Mouse (Mus musculus) heart, embryonic 11.5 days (tissue): ENCODE data around the gene Rapgef4. TPM values are rescaled to one million over a fixed set of nuclear protein-coding genes. Genes with fewer than 3 reads are reported as not detected.

Experiments
- ATAC-seq: fragments of 200-750 bp; cut with Nextera tagmentation; replicated peaks from 2 replicates; pipeline ENCODE4 v1.8.0; 2017; ENCODE audit warnings: moderate library complexity; ENCODE audit not compliant: insufficient number of reproducible peaks, low FRiP score, low TSS enrichment
- H3K27ac ChIP-seq: fragments of 300-500 bp; sonication (generic); 2 replicates; pipeline ENCODE4 v1.5.1; 2014; ENCODE audit warnings: mild to moderate bottlenecking, low read depth, low read length
- H3K27me3 ChIP-seq: fragments of 300-500 bp; sonication (generic); 2 replicates; pipeline ENCODE4 v1.6.1; 2014; ENCODE audit warnings: mild to moderate bottlenecking, low read length, mixed read lengths; ENCODE audit not compliant: control insufficient read depth, insufficient read depth
- H3K36me3 ChIP-seq: fragments of 300-500 bp; sonication (generic); 2 replicates; pipeline ENCODE4 v1.6.1; 2014; ENCODE audit warnings: mild to moderate bottlenecking, low read length, moderate library complexity, mixed read lengths; ENCODE audit not compliant: control insufficient read depth, insufficient read depth
- H3K4me1 ChIP-seq: fragments of 300-500 bp; sonication (generic); 2 replicates; pipeline ENCODE4 v1.6.1; 2014; ENCODE audit warnings: low read length; ENCODE audit not compliant: control insufficient read depth, insufficient read depth
- H3K4me2 ChIP-seq: fragments of 300-500 bp; sonication (generic); 2 replicates; pipeline ENCODE4 v1.6.1; 2014; ENCODE audit warnings: mild to moderate bottlenecking, moderate library complexity
- H3K4me3 ChIP-seq: fragments of 300-500 bp; sonication (generic); 2 replicates; pipeline ENCODE4 v1.5.1; 2014; ENCODE audit warnings: low read depth, low read length
- H3K9ac ChIP-seq: fragments of 300-500 bp; sonication (generic); 2 replicates; pipeline ENCODE4 v1.6.1; 2014; ENCODE audit warnings: mild to moderate bottlenecking, low read depth, low read length, moderate library complexity
- H3K9me3 ChIP-seq: fragments of 300-500 bp; sonication (generic); replicated peaks from 2 replicates; pipeline ENCODE4 v1.6.1; 2016; ENCODE audit warnings: low read length; ENCODE audit not compliant: control insufficient read depth
- WGBS: fragments of 180-500 bp; shearing (Covaris S2); extraction: QIAGEN DNeasy Blood & Tissue Kit; methylation state at CpG from one replicate; pipeline ENCODE4 v1.1.7; 2014; ENCODE audit not compliant: insufficient replicate concordance; 5-methylcytosine and 5-hydroxymethylcytosine counted together
- polyA plus RNA-seq: library from polyadenylated mRNA; unstranded; fragments of >200 nt; fragmentation: Nextera tagmentation; extraction: Ambion mirVana; gene quantifications from 2 replicates; pipeline ENCODE4 v1.2.1, GENCODE M21; 2014

Gene Rapgef4
- polyA plus RNA-seq, 1 experiment from 2014 or later: 4.0 TPM

- Histone ChIP-seq H3K36me3 (no peaks in the 10 kb centered on the region), H3K27me3 (no peaks in the 10 kb centered on the region), H3K4me1 (no peaks in the 10 kb centered on the region; the same call in 1 of the 2 replicates), H3K9me3 (no peaks in the 10 kb centered on the region), H3K4me3 (no peak overlapping the region), H3K9ac (no peak overlapping the region), H3K4me2 (no peak overlapping the region), H3K27ac (no peak overlapping the region)
- 25% methylated on average over 3 of the region's 3 CpGs for WGBS
- ATAC-seq: no peak
Measured at GRCm38 (mm10) chr2:72096345-72096744, 115.3 kb downstream of the Rapgef4 start.

DNA sequence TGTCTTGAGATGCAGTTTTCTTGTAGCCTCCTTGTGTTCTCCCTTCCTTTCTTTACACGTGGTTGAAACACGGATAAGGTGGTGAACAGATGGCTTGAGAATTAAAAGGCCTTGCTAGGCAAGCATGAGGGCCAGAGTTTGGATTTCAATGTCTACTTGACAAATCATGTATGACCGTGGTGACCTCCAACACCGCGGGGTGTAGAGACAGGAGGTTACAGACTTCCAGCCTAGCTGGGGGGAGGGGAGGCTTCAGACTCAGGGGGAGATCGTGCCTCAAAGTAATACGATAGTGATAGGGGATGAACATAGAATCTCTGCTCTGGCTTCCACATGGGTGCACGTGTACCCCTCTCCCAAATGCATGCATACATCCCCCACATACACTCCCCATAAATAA lies 117.3 kb downstream of the Rapgef4 start:
- H3K36me3 ChIP-seq: no peaks in the 10 kb centered on the region
- WGBS: 89% methylated on average over 8 of the region's 8 CpGs
- no peaks in the 10 kb centered on the region for H3K27me3 ChIP-seq
- no peak overlapping the region for H3K27ac ChIP-seq
- H3K4me1 ChIP-seq: peaks cover 13% of the 10 kb centered on the region
- ATAC-seq: no peak
- H3K9ac ChIP-seq: no peak overlapping the region
- H3K4me2 ChIP-seq: no peak overlapping the region
- no peak overlapping the region for H3K4me3 ChIP-seq
- no peaks in the 10 kb centered on the region for H3K9me3 ChIP-seq

GRCm38 (mm10) chr2:72104604-72105003 lies 123.6 kb downstream of the Rapgef4 start:
- no peaks in the 10 kb centered on the region for H3K36me3 ChIP-seq
- H3K4me2 ChIP-seq: no peak overlapping the region
- no peaks in the 10 kb centered on the region for H3K9me3 ChIP-seq
- H3K4me3 ChIP-seq: no peak overlapping the region
- H3K9ac ChIP-seq: no peak overlapping the region
- WGBS: 59% methylated on average over 8 of the region's 8 CpGs
- H3K4me1 ChIP-seq: peaks cover 22% of the 10 kb centered on the region
- H3K27ac ChIP-seq: no peak overlapping the region
- H3K27me3 ChIP-seq: no peaks in the 10 kb centered on the region
- ATAC-seq: no peak

- Histone ChIP-seq H3K27me3 (no peaks in the 10 kb centered on the region), H3K36me3 (no peaks in the 10 kb centered on the region), H3K4me2 (no peak overlapping the region), H3K27ac (no peak overlapping the region), H3K4me1 (peaks cover 12% of the 10 kb centered on the region), H3K9me3 (no peaks in the 10 kb centered on the region), H3K4me3 (no peak overlapping the region), H3K9ac (no peak overlapping the region)
- no peak for ATAC-seq
- 46% methylated on average over 12 of the region's 12 CpGs for WGBS
Measured at GRCm38 (mm10) chr2:72107525-72108180, 126.6 kb downstream of the Rapgef4 start.

DNA sequence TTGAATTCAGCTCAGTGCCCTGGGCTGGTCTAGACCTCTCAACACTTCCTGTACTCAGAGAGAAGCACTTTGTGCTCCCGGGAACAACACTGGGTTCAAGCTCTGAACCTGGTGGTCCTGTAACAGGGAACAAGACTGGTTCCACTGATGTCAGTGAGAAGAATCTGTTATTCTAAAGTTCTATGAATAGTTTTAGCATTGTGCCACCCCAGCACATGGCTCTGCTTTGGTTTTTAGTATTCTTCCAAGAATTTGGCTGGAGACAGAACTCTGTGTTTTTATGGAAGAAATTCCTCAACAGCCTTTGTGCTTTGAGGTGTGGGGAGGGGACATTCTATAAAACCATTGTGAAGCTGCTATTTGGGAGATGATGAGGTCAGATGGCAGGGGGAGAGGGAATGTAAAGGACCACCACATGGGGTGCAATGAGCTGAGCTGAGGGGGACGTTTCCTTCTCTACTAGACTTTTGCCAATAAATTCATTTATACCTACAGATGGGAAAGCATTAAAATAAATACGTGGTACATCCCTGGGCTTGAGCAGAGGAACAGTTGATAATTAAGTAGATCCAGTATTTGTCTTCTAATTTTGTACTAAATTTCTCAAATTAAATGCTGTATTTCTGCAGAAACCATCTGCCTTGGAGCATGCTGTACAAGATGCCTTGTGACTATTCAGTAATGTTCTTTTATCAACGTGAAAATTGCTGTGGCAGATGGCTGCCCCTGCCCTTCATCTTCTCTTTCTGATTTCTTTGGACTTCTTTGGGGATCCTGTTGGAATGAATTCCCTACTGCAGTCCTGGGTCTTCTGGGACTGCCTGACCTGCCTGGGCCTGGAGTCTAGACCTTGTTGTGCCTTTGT lies 127.6 kb downstream of the Rapgef4 start:
- H3K4me2 ChIP-seq: no peak overlapping the region
- H3K27ac ChIP-seq: no peak overlapping the region
- peaks cover 8% of the 10 kb centered on the region for H3K4me1 ChIP-seq
- ATAC-seq: no peak
- no peak overlapping the region for H3K4me3 ChIP-seq
- H3K9ac ChIP-seq: no peak overlapping the region
- H3K9me3 ChIP-seq: no peaks in the 10 kb centered on the region
- no peaks in the 10 kb centered on the region for H3K36me3 ChIP-seq
- WGBS: 68% methylated on average over 4 of the region's 4 CpGs
- H3K27me3 ChIP-seq: no peaks in the 10 kb centered on the region

DNA sequence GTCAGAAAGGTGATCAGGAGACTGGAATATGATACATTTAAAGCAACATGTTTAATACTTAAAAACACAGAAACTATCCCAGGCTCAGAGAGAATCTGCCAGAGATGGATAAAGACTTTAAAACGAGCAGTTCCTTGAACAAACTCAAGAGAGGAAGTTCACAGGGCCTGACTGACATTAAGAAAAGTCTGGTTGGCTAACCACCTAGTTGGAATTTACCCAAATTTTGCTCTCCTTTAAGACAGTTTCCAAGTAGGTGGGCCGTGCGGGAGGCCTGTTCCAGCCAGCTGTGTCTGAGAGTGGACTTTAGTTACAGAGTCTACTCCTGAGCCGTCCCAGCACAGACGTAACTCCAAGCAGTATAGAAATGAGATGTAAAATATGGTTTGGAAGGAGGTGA lies 129.4 kb downstream of the Rapgef4 start:
- peaks cover 8% of the 10 kb centered on the region for H3K4me1 ChIP-seq
- H3K36me3 ChIP-seq: no peaks in the 10 kb centered on the region
- 81% methylated on average over 5 of the region's 5 CpGs for WGBS
- H3K27me3 ChIP-seq: no peaks in the 10 kb centered on the region
- H3K4me3 ChIP-seq: no peak overlapping the region
- H3K9me3 ChIP-seq: no peaks in the 10 kb centered on the region
- H3K9ac ChIP-seq: no peak overlapping the region
- no peak overlapping the region for H3K27ac ChIP-seq
- ATAC-seq: no peak
- H3K4me2 ChIP-seq: no peak overlapping the region

DNA sequence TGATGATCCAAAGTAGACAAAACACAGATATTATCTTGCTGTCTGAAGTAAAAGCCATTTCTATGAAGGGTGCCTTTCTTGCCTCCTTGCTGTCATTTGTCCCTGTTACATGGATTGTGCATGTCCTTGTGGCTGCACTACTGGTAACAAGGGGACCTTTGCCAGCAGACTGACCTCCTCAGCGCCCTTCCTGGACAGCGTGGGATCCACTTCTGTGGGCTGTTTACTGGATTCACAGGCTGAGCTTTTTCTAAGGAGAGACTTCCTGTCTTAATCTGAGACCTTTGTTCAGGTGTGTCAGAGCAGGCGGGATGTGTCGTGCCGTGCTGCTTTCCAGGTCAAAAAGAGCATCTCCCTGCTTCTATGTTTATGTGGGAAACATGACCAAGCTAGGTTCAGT lies 132.7 kb downstream of the Rapgef4 start:
- Histone ChIP-seq H3K4me1 (peaks cover 17% of the 10 kb centered on the region), H3K9me3 (no peaks in the 10 kb centered on the region), H3K4me2 (no peak overlapping the region), H3K4me3 (no peak overlapping the region), H3K27ac (no peak overlapping the region), H3K27me3 (no peaks in the 10 kb centered on the region), H3K9ac (no peak overlapping the region), H3K36me3 (no peaks in the 10 kb centered on the region)
- 61% methylated on average over 5 of the region's 5 CpGs for WGBS
- ATAC-seq: no peak

GRCm38 (mm10) chr2:72114148-72114559 lies 133.1 kb downstream of the Rapgef4 start:
- no peaks in the 10 kb centered on the region for H3K9me3 ChIP-seq
- H3K27ac ChIP-seq: no peak overlapping the region
- H3K27me3 ChIP-seq: no peaks in the 10 kb centered on the region
- ATAC-seq: no peak
- WGBS: 73% methylated on average over 4 of the region's 4 CpGs
- H3K36me3 ChIP-seq: no peaks in the 10 kb centered on the region
- H3K9ac ChIP-seq: no peak overlapping the region
- peaks cover 17% of the 10 kb centered on the region for H3K4me1 ChIP-seq
- no peak overlapping the region for H3K4me2 ChIP-seq
- no peak overlapping the region for H3K4me3 ChIP-seq
